Mouse (Mus musculus): Measurements from ENCODE around the gene Rarb.

Gene Rarb

GRCm38 (mm10) chr14:16528631-16529030 is 290.3 kb downstream of the Rarb start:
- no peak for DNase-seq (ENCODE audit: low spot score)

DNA sequence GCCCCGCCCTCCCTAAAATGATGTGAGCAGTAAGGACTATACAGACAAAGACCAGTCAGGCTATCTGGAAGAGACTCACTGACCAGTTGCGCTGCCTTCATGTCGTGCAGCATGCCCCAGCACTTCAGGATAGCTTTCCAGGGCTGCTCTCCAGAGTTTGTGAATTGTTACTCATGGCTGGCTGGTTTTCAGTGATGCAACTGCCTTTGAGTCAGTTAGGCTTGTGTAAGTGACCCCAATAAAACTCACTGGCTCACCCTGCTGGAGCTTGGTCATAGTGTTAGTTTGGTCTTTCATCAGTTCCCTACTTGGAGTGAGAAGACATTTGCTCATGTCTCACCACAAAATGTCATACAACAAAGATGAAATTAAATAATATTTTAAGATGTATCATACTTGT is 292.8 kb downstream of the Rarb start:
- DNase-seq (ENCODE audit: low spot score), result no peak

DNA sequence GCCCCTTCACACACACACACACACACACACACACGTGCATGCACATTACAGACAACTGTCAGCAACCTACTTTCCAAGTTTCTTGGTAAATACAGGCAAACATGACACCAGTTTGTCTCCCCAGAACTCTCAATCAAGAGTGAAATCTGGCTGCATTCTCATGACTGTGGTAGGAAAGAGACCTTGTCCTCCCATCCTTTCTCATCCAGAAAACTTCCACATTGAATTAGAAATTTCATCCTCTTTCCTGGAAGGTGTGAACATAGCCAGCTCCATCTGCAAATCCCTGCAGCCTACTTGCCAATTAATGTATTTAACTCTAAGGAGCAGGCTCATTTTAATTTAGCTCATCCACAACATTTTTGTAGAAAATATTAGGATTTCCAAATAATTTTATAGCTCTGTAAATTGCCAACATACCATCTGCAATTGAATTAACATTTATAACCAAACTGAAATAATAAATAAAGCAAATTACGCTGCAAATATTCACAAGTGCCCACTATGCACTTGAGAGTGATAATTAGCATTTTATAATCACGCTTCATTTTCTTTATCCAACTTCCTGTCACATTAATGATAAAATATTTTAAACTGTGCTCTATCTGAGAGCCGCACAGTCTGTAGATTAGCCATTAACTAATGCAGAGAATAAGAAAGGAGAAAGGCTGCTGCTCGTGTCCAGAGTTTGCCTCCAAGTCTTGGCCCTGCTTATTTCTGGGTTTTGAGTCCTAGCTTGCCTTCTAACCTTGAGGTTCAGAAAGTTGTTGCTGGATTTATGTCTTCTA is 293.6 kb downstream of the Rarb start:
- DNase-seq (ENCODE audit: low spot score), result no peak

DNA sequence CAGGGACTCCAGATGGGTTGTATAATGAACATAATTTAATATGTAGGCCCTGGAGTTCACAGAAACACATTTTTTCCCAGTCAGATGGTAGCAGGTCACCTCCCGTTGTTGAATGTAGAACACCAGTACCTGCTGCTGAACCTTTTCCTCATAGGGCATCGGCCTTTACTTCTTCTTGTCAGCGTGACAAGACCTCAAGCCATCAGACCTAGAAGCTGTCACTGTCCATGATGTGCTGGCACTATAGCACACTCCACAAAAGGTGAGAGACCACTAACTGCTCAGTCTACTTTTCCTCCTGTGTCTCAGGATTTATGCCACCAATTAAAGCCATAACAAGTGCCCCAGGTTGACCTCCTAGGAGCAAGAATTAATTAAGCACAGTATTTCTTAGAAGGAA is 296.1 kb downstream of the Rarb start:
- DNase-seq (ENCODE audit: low spot score), result no peak

GRCm38 (mm10) chr14:16519588-16520167 is 299.3 kb downstream of the Rarb start:
- no peak for DNase-seq (ENCODE audit: low spot score)

GRCm38 (mm10) chr14:16517958-16518357 is 301.0 kb downstream of the Rarb start:
- DNase-seq (ENCODE audit: low spot score), result no peak

- no peak for DNase-seq (ENCODE audit: low spot score)
Observed at GRCm38 (mm10) chr14:16515731-16516130, 303.2 kb downstream of the Rarb start.

GRCm38 (mm10) chr14:16510574-16510973 is 308.4 kb downstream of the Rarb start:
- DNase-seq (ENCODE audit: low spot score), result no peak

DNA sequence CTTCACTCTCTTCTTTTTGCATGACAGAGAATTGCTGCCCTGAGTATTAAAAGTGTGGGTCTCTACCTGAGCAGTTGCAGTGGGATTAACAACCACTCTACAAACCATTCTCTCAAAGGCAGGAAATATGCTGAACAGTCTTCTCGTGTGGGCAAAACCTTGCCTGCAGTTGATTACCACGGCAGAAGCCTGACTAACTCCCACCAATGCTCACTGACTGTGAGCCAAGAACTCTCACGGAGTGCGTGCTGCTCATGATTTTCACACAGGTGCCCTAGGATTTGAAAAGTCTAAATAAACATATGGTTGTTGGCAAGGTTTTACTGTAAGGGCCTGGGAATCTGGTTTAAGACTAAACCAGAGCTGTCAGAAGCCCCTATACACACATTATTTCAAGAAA is 309.1 kb downstream of the Rarb start:
- no peak for DNase-seq (ENCODE audit: low spot score)

DNA sequence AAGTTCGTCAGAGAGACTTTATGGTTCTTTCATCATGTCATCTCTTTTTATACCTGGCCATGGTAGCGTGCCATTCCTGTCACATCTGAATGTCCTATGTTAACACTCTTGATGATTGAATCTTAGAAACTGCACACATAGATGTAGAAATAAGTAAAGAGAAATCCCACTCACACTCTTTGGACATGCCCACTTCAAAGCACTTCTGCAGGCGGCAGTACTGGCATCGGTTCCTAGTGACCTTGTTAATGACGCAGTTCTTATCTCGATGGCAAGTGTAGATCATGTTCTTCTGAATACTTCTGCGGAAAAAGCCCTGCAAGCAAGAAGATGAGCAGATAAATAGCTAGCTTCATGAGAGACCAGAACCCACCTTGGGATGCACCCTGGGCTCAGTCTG is 310.2 kb downstream of the Rarb start:
- DNase-seq (ENCODE audit: low spot score), result no peak

DNA sequence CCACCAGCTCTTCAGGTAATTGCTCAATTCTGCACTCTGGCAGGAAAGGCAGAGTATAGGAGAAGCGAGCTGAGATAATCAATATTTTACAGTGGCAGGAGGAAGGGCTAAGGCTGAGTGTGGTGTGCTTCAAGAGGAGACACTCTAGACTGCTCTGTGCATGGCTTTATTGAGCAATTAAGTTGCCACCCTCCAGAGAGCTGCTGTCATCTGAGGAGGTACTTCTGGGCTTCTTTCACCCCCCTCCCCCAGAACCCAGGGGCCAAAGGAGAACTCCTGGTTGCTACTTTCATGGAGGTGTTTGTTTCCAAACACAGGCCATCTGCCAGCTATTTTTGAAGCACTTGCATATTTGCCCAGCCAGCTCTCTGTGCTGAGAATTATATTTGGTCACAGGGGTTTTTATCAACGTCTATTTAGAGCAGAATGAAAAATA is 321.7 kb downstream of the Rarb start:
- DNase-seq (ENCODE audit: low spot score), result no peak

GRCm38 (mm10) chr14:16483656-16484380 is 335.1 kb downstream of the Rarb start:
- DNase-seq (ENCODE audit: low spot score), result no peak

DNA sequence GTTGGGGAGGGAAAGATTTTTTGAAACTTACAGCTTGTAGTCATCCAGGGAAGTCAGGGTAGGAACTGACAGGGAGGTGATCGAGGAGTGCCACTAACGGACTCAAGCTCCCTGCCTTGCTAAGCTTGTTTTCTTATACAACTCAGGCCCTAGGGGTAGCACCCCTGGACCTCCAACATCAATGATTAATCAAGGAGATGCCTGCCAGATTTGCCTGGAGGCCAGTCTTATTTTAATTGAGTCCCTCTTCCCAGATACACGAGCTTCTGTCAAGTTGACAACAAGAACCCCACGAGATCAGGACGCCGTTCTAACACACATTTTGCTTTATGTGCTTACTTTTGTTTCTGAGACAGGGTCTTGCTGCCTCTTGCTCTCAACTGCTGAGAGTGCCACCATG is 338.3 kb downstream of the Rarb start:
- no peak for DNase-seq (ENCODE audit: low spot score)

DNA sequence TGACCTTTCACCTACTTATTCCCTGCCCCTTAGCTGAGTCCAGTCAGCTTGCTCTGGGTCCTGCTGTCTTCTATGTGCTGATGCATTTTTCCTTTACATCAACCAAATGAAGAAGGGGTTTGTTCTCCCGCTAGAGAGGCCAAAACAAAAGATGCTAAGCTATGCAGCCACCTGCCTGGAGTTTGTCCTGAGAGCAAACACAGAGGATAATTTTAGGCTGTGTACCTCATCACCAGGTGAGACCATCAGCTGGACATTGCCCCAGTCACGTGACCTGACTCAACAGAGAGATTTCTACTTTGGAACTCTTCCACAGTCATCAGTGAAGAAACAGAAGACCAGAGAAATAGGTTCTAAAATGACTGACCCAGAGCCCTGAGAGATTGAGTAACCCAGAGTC is 339.4 kb downstream of the Rarb start:
- DNase-seq (ENCODE audit: low spot score), result peak; percentile 69

DNA sequence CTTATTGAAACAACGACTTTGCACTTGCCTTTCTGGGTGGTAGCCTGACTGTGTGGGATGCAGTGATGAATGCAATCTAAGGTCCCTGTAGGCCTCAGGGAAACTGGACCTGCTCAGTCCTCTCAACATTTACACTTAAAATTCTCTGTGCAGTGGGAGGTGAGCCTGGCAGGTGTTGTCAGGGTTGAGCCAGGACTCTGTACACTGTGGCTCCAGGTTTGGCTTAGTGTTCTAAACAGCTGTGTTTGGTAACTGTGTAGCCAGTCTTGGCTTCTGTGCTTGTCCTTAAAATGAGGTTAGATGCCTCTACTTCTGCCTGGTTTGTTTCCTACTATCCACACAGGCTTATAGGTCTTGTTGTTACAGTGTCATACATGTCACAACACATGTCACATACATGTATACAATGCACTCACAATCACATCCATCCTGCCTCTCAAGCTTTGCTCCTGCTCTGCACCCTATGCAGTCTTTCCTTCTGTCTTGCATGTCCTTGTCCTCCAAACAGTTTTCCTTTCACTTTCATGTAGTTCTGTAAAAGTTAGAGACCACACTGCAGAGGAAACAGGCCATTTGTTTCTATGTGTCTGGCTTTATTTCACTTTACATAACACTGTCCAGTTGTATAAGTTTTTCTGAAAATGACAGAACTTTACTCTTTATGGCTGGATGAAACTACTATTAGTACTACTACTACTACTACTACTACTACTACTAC is 340.2 kb downstream of the Rarb start:
- no peak for DNase-seq (ENCODE audit: low spot score)

DNA sequence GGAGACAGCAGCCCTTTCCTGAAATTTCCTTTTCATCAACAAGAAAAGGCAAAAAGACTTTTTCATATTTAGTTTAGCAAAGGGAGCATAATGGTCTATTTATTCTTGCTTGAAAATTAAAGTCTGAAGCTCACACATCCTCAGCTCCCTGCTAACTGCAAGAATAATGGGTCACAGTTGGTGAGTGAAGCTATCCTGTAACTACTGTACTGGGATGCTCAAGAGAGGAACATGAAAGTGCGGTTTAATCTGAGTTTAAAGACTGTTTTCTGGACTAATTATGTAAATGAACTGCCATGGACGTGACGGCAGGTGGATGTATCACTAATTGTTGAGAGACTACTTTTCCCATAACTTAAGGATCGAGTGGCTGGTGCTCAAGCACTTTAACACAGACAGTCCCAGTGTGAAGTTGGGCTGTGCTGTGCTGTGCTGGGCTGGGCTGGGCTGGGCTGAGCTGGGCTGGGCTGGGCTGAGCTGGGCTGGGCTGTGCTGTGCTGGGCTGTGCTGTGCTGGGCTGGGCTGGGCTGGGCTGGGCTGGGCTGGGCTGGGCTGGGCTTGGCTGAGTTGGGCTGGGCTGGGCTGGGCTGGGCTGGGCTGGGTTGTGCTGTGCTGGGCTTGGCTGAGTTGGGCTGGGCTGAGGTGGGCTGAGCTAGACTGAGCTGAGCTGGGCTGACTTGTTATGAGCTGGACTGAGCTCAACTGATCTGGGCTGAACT is 370.5 kb downstream of the Rarb start:
- peak; percentile 87 for DNase-seq (ENCODE audit: low spot score)

GRCm38 (mm10) chr14:16447587-16447986 is 371.4 kb downstream of the Rarb start:
- DNase-seq (ENCODE audit: low spot score), result peak; percentile 51

- DNase-seq (ENCODE audit: low spot score), result no peak
Observed at GRCm38 (mm10) chr14:16444859-16445258, 374.1 kb downstream of the Rarb start.

DNA sequence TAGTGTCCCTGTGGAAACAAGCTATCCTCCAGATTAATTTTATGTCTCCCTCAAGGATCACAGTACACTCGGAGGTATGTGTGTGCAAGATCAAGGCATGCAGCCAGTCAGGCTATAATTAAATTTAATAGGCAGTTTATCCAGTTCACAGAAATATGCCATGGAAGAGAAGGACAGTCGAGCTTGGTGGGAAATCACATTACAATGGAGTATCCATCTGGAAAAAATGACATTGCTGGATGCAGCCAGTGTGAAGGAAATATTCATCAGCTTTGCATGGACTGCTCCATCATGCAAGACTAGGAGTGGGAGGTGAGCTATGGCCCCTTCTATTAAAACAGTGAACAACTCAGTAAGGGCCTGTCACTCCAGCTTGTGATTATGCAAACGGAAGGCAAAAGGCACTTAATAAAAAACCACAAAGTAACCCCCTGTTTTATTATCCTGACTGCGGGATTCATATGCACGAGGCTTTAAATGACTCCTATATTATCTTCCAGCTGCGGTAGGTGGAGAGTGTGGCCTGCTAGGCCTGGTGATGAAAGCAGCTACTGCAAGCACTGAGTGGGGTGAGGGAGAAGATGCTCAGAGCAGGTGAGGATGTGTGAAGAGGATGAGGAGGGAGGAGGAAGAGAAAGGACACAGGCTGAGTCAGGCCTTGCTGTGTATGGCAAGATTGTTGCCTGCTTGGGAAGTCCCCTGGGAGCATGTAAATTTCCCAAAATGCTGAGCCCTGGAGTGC is 379.4 kb downstream of the Rarb start:
- no peak for DNase-seq (ENCODE audit: low spot score)

- no peak for DNase-seq (ENCODE audit: low spot score)
Observed at GRCm38 (mm10) chr14:16437386-16437785, 381.6 kb downstream of the Rarb start.

Data from yolk sac, embryonic 10.5 days (tissue).